Mouse (Mus musculus) CD8-positive naive resting alpha-beta T cell, adult 57 days (primary cell): ENCODE measurements around the gene Rhcg. TPM values are rescaled to one million over a fixed set of nuclear protein-coding genes. Genes with fewer than 3 reads are reported as not detected.

Experiments
- total RNA-seq: library from RNA; stranded (reverse); gene quantifications from one replicate; pipeline ENCODE4 v1.2.4, GENCODE M21; 2023

Rhcg gene
- total RNA-seq = not detected

DNA sequence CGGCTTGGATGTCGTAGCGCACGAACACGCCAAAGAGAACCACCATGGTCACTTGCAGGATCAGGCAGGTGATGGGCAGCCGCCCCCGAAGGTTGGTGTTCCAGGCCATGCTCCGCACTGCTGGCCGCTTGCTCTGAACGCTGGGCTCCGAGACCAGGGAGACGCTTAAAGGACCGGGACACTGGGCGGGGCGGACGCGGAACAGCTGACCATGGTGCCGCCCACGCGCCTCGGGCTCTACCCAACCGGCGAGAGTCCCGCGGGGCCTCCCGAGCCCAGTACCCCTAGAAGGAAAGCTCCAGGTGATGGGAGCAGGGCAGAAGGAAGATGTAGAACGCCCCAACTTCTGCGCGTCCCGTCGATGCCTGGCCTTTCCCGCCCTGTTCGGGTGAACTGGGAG lies at the start of gene Rhcg:
TSS of gene Rhcg (minus strand) at position 240 of the 400 bp plus-strand sequence.

DNA sequence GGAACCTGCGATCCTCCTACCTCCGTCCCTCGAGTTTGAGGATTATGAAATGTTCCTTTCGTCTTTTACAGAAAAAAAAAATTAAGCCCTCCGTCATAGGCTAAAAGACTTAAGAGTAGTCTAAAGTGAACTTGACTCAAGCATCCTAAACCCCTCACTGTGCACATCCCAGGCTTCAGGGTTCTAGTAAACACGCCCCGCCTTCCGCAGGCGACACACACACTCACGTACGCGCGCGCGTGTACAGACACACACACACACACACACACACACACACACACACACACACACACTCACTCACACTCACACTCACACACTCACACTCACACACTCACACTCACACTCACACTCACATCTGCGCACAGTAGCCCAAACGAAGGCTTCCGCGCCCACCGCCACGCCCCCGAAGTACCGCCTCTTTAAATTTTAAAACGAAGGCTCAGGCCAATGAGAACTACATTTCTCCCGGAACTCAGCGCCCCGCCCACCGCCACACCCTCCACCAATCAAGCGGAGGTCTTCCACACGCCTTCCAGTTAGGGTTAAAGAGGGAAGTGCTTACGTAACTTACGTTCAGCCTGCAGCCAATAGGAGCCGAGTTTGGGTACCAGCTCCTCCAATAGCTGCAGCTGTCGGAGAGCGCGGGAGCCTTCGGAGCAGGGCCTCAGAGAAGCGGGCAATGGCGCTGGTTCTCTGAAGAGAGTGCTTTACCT lies 42.3 kb upstream of the Rhcg start, which contains the start of gene Ticrr:
TSS of gene Ticrr (plus strand) at position 619 of the 713 bp plus-strand sequence.

Other genes with a start within 250 kb of the Rhcg start
- not detected for gene Rlbp1, start 230.6 kb downstream of the Rhcg start, total RNA-seq
- 2.0 TPM for gene Fanci, start 225.7 kb downstream of the Rhcg start, total RNA-seq
- gene Polg, start 151.3 kb downstream of the Rhcg start, total RNA-seq = 120 TPM
- 0.77 TPM for gene Ticrr, start 42.5 kb upstream of the Rhcg start, total RNA-seq
- 6.6 TPM for gene Kif7, start 98.1 kb upstream of the Rhcg start, total RNA-seq
- not detected for gene Plin1, start 115.2 kb upstream of the Rhcg start, total RNA-seq
- gene Pex11a, start 125.5 kb upstream of the Rhcg start, total RNA-seq = 0.73 TPM
- not detected for gene Wdr93, start 125.5 kb upstream of the Rhcg start, total RNA-seq
- not detected for gene Mesp1, start 176.1 kb upstream of the Rhcg start, total RNA-seq
- gene Mesp2, start 193.1 kb upstream of the Rhcg start, total RNA-seq = not detected
- gene Anpep, start 243.4 kb upstream of the Rhcg start, total RNA-seq = 0.92 TPM